Mouse (Mus musculus): Measurements from ENCODE around the gene Spindoc. TPM values are rescaled to one million over a fixed set of nuclear protein-coding genes. Genes with fewer than 3 reads are reported as not detected.

Gene Spindoc
- polyA plus RNA-seq, 1 experiment from 2014 or later, result 25.3 TPM

- no peak for ATAC-seq (ENCODE audit: low FRiP score)
- peak overlapping the region; percentile 90 for H3K4me2 ChIP-seq
- peak overlapping the region; percentile 74 for H3K27ac ChIP-seq (ENCODE audit: low read depth, low read length)
- peaks cover 25% of the 10 kb centered on the region for H3K4me1 ChIP-seq (ENCODE audit: control insufficient read depth, insufficient read depth, low read length)
- H3K36me3 ChIP-seq (ENCODE audit: control insufficient read depth, insufficient read depth, low read length), result no peaks in the 10 kb centered on the region
- no peaks in the 10 kb centered on the region for H3K9me3 ChIP-seq (ENCODE audit: control insufficient read depth, low read length)
- H3K9ac ChIP-seq (ENCODE audit: low read length), result peak overlapping the region; percentile 98
- H3K27me3 ChIP-seq (ENCODE audit: control insufficient read depth, insufficient read depth, low read length), result no peaks in the 10 kb centered on the region
- under 1% methylated on average over 32 of the region's 46 CpGs for WGBS
- peak; percentile 92 for DNase-seq (ENCODE audit: low spot score, missing footprints)
- peak overlapping the region; percentile 91 for H3K4me3 ChIP-seq (ENCODE audit: low read depth, low read length)
Measured at GRCm38 (mm10) chr19:7340780-7341475, 41.9 kb downstream of the Spindoc start.

- no peak for ATAC-seq (ENCODE audit: low FRiP score)
Measured at GRCm38 (mm10) chr19:7340371-7340779, 42.4 kb downstream of the Spindoc start.

GRCm38 (mm10) chr19:7339867-7340266, 42.9 kb downstream of the Spindoc start:
- peak overlapping the region; percentile 91 for H3K4me3 ChIP-seq (ENCODE audit: low read depth, low read length)
- no peak for DNase-seq (ENCODE audit: low spot score, missing footprints)
- no peak overlapping the region for H3K27ac ChIP-seq (ENCODE audit: low read depth, low read length)
- no peaks in the 10 kb centered on the region for H3K9me3 ChIP-seq (ENCODE audit: control insufficient read depth, low read length)
- ATAC-seq (ENCODE audit: low FRiP score), result no peak
- no peaks in the 10 kb centered on the region for H3K27me3 ChIP-seq (ENCODE audit: control insufficient read depth, insufficient read depth, low read length)
- no peaks in the 10 kb centered on the region for H3K36me3 ChIP-seq (ENCODE audit: control insufficient read depth, insufficient read depth, low read length)
- H3K9ac ChIP-seq (ENCODE audit: low read length), result peak overlapping the region; percentile 98
- 55% methylated on average over 4 of the region's 4 CpGs for WGBS
- peak overlapping the region; percentile 90 for H3K4me2 ChIP-seq
- H3K4me1 ChIP-seq (ENCODE audit: control insufficient read depth, insufficient read depth, low read length), result peaks cover 25% of the 10 kb centered on the region

More at GRCm38 (mm10) chr19:7340371-7340779, 42.4 kb downstream of the Spindoc start:
- Histone ChIP-seq H3K9me3 (ENCODE audit: control insufficient read depth, low read length) (no peaks in the 10 kb centered on the region), H3K4me2 (peak overlapping the region; percentile 90), H3K4me1 (ENCODE audit: control insufficient read depth, insufficient read depth, low read length) (peaks cover 25% of the 10 kb centered on the region), H3K9ac (ENCODE audit: low read length) (peak overlapping the region; percentile 98), H3K36me3 (ENCODE audit: control insufficient read depth, insufficient read depth, low read length) (no peaks in the 10 kb centered on the region), H3K27me3 (ENCODE audit: control insufficient read depth, insufficient read depth, low read length) (no peaks in the 10 kb centered on the region), H3K4me3 (ENCODE audit: low read depth, low read length) (peak overlapping the region; percentile 91), H3K27ac (ENCODE audit: low read depth, low read length) (no peak overlapping the region)
- DNase-seq (ENCODE audit: low spot score, missing footprints), result peak; percentile 92
- WGBS, result 2% methylated on average over 15 of the region's 15 CpGs

GRCm38 (mm10) chr19:7339026-7339425, 43.8 kb downstream of the Spindoc start:
- Histone ChIP-seq H3K4me3 (ENCODE audit: low read depth, low read length) (peak overlapping the region; percentile 11; the same call in 1 of the 2 replicates), H3K4me1 (ENCODE audit: control insufficient read depth, insufficient read depth, low read length) (peaks cover 25% of the 10 kb centered on the region), H3K4me2 (peak overlapping the region; percentile 90), H3K27ac (ENCODE audit: low read depth, low read length) (no peak overlapping the region), H3K27me3 (ENCODE audit: control insufficient read depth, insufficient read depth, low read length) (no peaks in the 10 kb centered on the region), H3K9me3 (ENCODE audit: control insufficient read depth, low read length) (no peaks in the 10 kb centered on the region), H3K9ac (ENCODE audit: low read length) (peak overlapping the region; percentile 98), H3K36me3 (ENCODE audit: control insufficient read depth, insufficient read depth, low read length) (no peaks in the 10 kb centered on the region)
- ATAC-seq (ENCODE audit: low FRiP score) (no peak), DNase-seq (ENCODE audit: low spot score, missing footprints) (peak; percentile 82)
- 75% methylated on average over 5 of the region's 5 CpGs for WGBS

- H3K9ac ChIP-seq (ENCODE audit: low read length), result no peak overlapping the region
- no peaks in the 10 kb centered on the region for H3K9me3 ChIP-seq (ENCODE audit: control insufficient read depth, low read length)
- no peak overlapping the region for H3K4me3 ChIP-seq (ENCODE audit: low read depth, low read length)
- peaks cover 25% of the 10 kb centered on the region for H3K4me1 ChIP-seq (ENCODE audit: control insufficient read depth, insufficient read depth, low read length)
- ATAC-seq (ENCODE audit: low FRiP score), result no peak
- H3K27me3 ChIP-seq (ENCODE audit: control insufficient read depth, insufficient read depth, low read length), result no peaks in the 10 kb centered on the region
- no peak overlapping the region for H3K27ac ChIP-seq (ENCODE audit: low read depth, low read length)
- no peaks in the 10 kb centered on the region for H3K36me3 ChIP-seq (ENCODE audit: control insufficient read depth, insufficient read depth, low read length)
- H3K4me2 ChIP-seq, result no peak overlapping the region
- peak; percentile 12 for DNase-seq (ENCODE audit: low spot score, missing footprints)
- 90% methylated on average over 2 of the region's 2 CpGs for WGBS
Measured at GRCm38 (mm10) chr19:7337781-7338342, 44.9 kb downstream of the Spindoc start.

- H3K27me3 ChIP-seq (ENCODE audit: control insufficient read depth, insufficient read depth, low read length), result no peaks in the 10 kb centered on the region
- H3K4me3 ChIP-seq (ENCODE audit: low read depth, low read length), result no peak overlapping the region
- WGBS, result 88% methylated on average over 4 of the region's 4 CpGs
- ATAC-seq (ENCODE audit: low FRiP score) (no peak), DNase-seq (ENCODE audit: low spot score, missing footprints) (no peak)
- no peak overlapping the region for H3K9ac ChIP-seq (ENCODE audit: low read length)
- peaks cover 22% of the 10 kb centered on the region for H3K4me1 ChIP-seq (ENCODE audit: control insufficient read depth, insufficient read depth, low read length)
- H3K27ac ChIP-seq (ENCODE audit: low read depth, low read length), result no peak overlapping the region
- H3K4me2 ChIP-seq, result no peak overlapping the region
- H3K9me3 ChIP-seq (ENCODE audit: control insufficient read depth, low read length), result no peaks in the 10 kb centered on the region
- no peaks in the 10 kb centered on the region for H3K36me3 ChIP-seq (ENCODE audit: control insufficient read depth, insufficient read depth, low read length)
Measured at GRCm38 (mm10) chr19:7335656-7336055, 47.1 kb downstream of the Spindoc start.

- H3K4me2 ChIP-seq, result no peak overlapping the region
- no peak for DNase-seq (ENCODE audit: low spot score, missing footprints)
- no peaks in the 10 kb centered on the region for H3K27me3 ChIP-seq (ENCODE audit: control insufficient read depth, insufficient read depth, low read length)
- no peaks in the 10 kb centered on the region for H3K36me3 ChIP-seq (ENCODE audit: control insufficient read depth, insufficient read depth, low read length)
- no peak for ATAC-seq (ENCODE audit: low FRiP score)
- H3K27ac ChIP-seq (ENCODE audit: low read depth, low read length), result no peak overlapping the region
- no peak overlapping the region for H3K9ac ChIP-seq (ENCODE audit: low read length)
- H3K4me1 ChIP-seq (ENCODE audit: control insufficient read depth, insufficient read depth, low read length), result peaks cover 8% of the 10 kb centered on the region
- no peak overlapping the region for H3K4me3 ChIP-seq (ENCODE audit: low read depth, low read length)
- 84% methylated on average over 2 of the region's 2 CpGs for WGBS
- no peaks in the 10 kb centered on the region for H3K9me3 ChIP-seq (ENCODE audit: control insufficient read depth, low read length)
Measured at GRCm38 (mm10) chr19:7334049-7334448, 48.7 kb downstream of the Spindoc start.

- 90% methylated on average over 3 of the region's 3 CpGs for WGBS
Measured at GRCm38 (mm10) chr19:7321391-7321790, 61.4 kb downstream of the Spindoc start.

GRCm38 (mm10) chr19:7320181-7320580, 62.6 kb downstream of the Spindoc start:
- Histone ChIP-seq H3K27ac (ENCODE audit: low read depth, low read length) (no peak overlapping the region), H3K4me3 (ENCODE audit: low read depth, low read length) (no peak overlapping the region), H3K9ac (ENCODE audit: low read length) (no peak overlapping the region), H3K4me2 (no peak overlapping the region), H3K27me3 (ENCODE audit: control insufficient read depth, insufficient read depth, low read length) (no peaks in the 10 kb centered on the region), H3K9me3 (ENCODE audit: control insufficient read depth, low read length) (no peaks in the 10 kb centered on the region), H3K36me3 (ENCODE audit: control insufficient read depth, insufficient read depth, low read length) (no peaks in the 10 kb centered on the region), H3K4me1 (ENCODE audit: control insufficient read depth, insufficient read depth, low read length) (no peaks in the 10 kb centered on the region)
- DNase-seq (ENCODE audit: low spot score, missing footprints) (peak; percentile 76), ATAC-seq (ENCODE audit: low FRiP score) (no peak)
- WGBS, result 76% methylated on average over 2 of the region's 2 CpGs

More at GRCm38 (mm10) chr19:7321391-7321790, 61.4 kb downstream of the Spindoc start:
- H3K9me3 ChIP-seq (ENCODE audit: control insufficient read depth, low read length), result no peaks in the 10 kb centered on the region
- no peak overlapping the region for H3K27ac ChIP-seq (ENCODE audit: low read depth, low read length)
- H3K4me3 ChIP-seq (ENCODE audit: low read depth, low read length), result no peak overlapping the region
- no peak overlapping the region for H3K9ac ChIP-seq (ENCODE audit: low read length)
- H3K27me3 ChIP-seq (ENCODE audit: control insufficient read depth, insufficient read depth, low read length), result no peaks in the 10 kb centered on the region
- DNase-seq (ENCODE audit: low spot score, missing footprints) (no peak), ATAC-seq (ENCODE audit: low FRiP score) (no peak)
- no peak overlapping the region for H3K4me2 ChIP-seq
- H3K4me1 ChIP-seq (ENCODE audit: control insufficient read depth, insufficient read depth, low read length), result no peaks in the 10 kb centered on the region
- no peaks in the 10 kb centered on the region for H3K36me3 ChIP-seq (ENCODE audit: control insufficient read depth, insufficient read depth, low read length)

Measured in midbrain, embryonic 11.5 days (tissue).